Mouse (Mus musculus): ENCODE measurements around the gene Phpt1. TPM values are rescaled to one million over a fixed set of nuclear protein-coding genes. Genes with fewer than 3 reads are reported as not detected.
A peak's percentile ranks its signal among the peaks of the same experiment; 100 is the strongest.

Phpt1 gene
- polyA plus RNA-seq (2012; fragmentation: generic; extraction: Trizol), result 94.2 TPM
- long read RNA-seq, experiment 1, transcript Phpt1-201 (3 exons, 937 nt), result major isoform, 87 of 95 reads
- long read RNA-seq, experiment 1, partial matches to known transcripts, result 4 of 95 reads
- long read RNA-seq, experiment 1, other reads (novel, unspliced or antisense), result 2 of 95 reads
- long read RNA-seq, experiment 2, partial matches to known transcripts, result 0 of 4 reads
- long read RNA-seq, experiment 2, other reads (novel, unspliced or antisense), result 1 of 4 reads

GRCm38 (mm10) chr2:25574579-25575431 is at the start of gene Phpt1, which contains the start of gene Mamdc4:
Phpt1 (minus strand) TSS chr2:25575224.
Mamdc4 (minus strand) TSS chr2:25574845.
- peak within 1 kb of the TSS; percentile 49 for H3K4me3 ChIP-seq (ENCODE audit: insufficient read depth, poor library complexity, severe bottlenecking)
- no peaks in the 10 kb centered on the region for H3K27me3 ChIP-seq (ENCODE audit: control insufficient read depth, insufficient read depth, insufficient read length)
- H3K36me3 ChIP-seq (ENCODE audit: control insufficient read depth, insufficient read depth), result peaks cover 6% of the 10 kb centered on the region
- peak within 1 kb of the TSS; percentile 72 for H3ac ChIP-seq (ENCODE audit: control insufficient read depth, insufficient read length, low read depth)
- H3K79me2 ChIP-seq (ENCODE audit: control insufficient read depth, insufficient read depth), result peaks cover 20% of the 10 kb centered on the region
- TF ChIP-seq FOSL1 (IDR thresholded peaks at IDR 0.05; ENCODE audit: insufficient read depth, low read length, poor library complexity, severe bottlenecking) (no peak), MAX (IDR thresholded peaks at IDR 0.05) (peak; percentile 11)
- H3K79me3 ChIP-seq (ENCODE audit: low read depth), result peaks cover 3% of the 10 kb centered on the region

- Histone ChIP-seq H3K36me3 (ENCODE audit: control insufficient read depth, insufficient read depth) (no peaks in the 10 kb centered on the region), H3K79me3 (ENCODE audit: low read depth) (no peaks in the 10 kb centered on the region), H3K27me3 (ENCODE audit: control insufficient read depth, insufficient read depth, insufficient read length) (peaks cover 36% of the 10 kb centered on the region), H3K4me3 (ENCODE audit: insufficient read depth, poor library complexity, severe bottlenecking) (no peak within 1 kb of the TSS), H3K79me2 (ENCODE audit: control insufficient read depth, insufficient read depth) (no peaks in the 10 kb centered on the region), H3ac (ENCODE audit: control insufficient read depth, insufficient read length, low read depth) (peak within 1 kb of the TSS; percentile 31)
- TF ChIP-seq MYOG (IDR thresholded peaks at IDR 0.05; ENCODE audit: control insufficient read depth, extremely low read depth, insufficient read length) (no peak), CTCF (IDR thresholded peaks at IDR 0.05; ENCODE audit: control insufficient read depth, insufficient read depth, insufficient read length) (peak; percentile 42)
Measured at GRCm38 (mm10) chr2:25621229-25622200, 46.5 kb upstream of the Phpt1 start, which contains the start of gene Tmem141. Tmem141 (minus strand) TSS chr2:25622005.

- no peaks in the 10 kb centered on the region for H3K79me2 ChIP-seq (ENCODE audit: control insufficient read depth, insufficient read depth)
- H3K36me3 ChIP-seq (ENCODE audit: control insufficient read depth, insufficient read depth), result no peaks in the 10 kb centered on the region
- TF ChIP-seq CEBPB (IDR thresholded peaks at IDR 0.05; ENCODE audit: low read depth) (no peak), CTCF (IDR thresholded peaks at IDR 0.05; ENCODE audit: control insufficient read depth, insufficient read depth, insufficient read length) (no peak), FOSL1 (IDR thresholded peaks at IDR 0.05; ENCODE audit: insufficient read depth, low read length, poor library complexity, severe bottlenecking) (no peak), MAX (IDR thresholded peaks at IDR 0.05) (no peak), MYOD1 (IDR thresholded peaks at IDR 0.05; ENCODE audit: control insufficient read depth, insufficient read length, low read depth) (no peak), USF1 (IDR thresholded peaks at IDR 0.05; ENCODE audit: low read depth) (no peak), MYOG (IDR thresholded peaks at IDR 0.05; ENCODE audit: control insufficient read depth, extremely low read depth, insufficient read length) (no peak)
- H3K4me3 ChIP-seq (ENCODE audit: insufficient read depth, poor library complexity, severe bottlenecking), result no peak overlapping the region
- no peaks in the 10 kb centered on the region for H3K79me3 ChIP-seq (ENCODE audit: low read depth)
- no peak overlapping the region for H3ac ChIP-seq (ENCODE audit: control insufficient read depth, insufficient read length, low read depth)
- H3K27me3 ChIP-seq (ENCODE audit: control insufficient read depth, insufficient read depth, insufficient read length), result peaks cover 39% of the 10 kb centered on the region
Measured at GRCm38 (mm10) chr2:25620852-25621228, 45.8 kb upstream of the Phpt1 start.

- Histone ChIP-seq H3ac (ENCODE audit: control insufficient read depth, insufficient read length, low read depth) (no peak overlapping the region), H3K79me3 (ENCODE audit: low read depth) (no peaks in the 10 kb centered on the region), H3K4me3 (ENCODE audit: insufficient read depth, poor library complexity, severe bottlenecking) (no peak overlapping the region), H3K36me3 (ENCODE audit: control insufficient read depth, insufficient read depth) (no peaks in the 10 kb centered on the region), H3K79me2 (ENCODE audit: control insufficient read depth, insufficient read depth) (no peaks in the 10 kb centered on the region), H3K27me3 (ENCODE audit: control insufficient read depth, insufficient read depth, insufficient read length) (peaks cover 42% of the 10 kb centered on the region)
- TF ChIP-seq CEBPB (IDR thresholded peaks at IDR 0.05; ENCODE audit: low read depth) (no peak), FOSL1 (IDR thresholded peaks at IDR 0.05; ENCODE audit: insufficient read depth, low read length, poor library complexity, severe bottlenecking) (no peak), MYOG (IDR thresholded peaks at IDR 0.05; ENCODE audit: control insufficient read depth, extremely low read depth, insufficient read length) (no peak)
Measured at GRCm38 (mm10) chr2:25620386-25620785, 45.4 kb upstream of the Phpt1 start.

- Histone ChIP-seq H3ac (ENCODE audit: control insufficient read depth, insufficient read length, low read depth) (no peak within 1 kb of the TSS), H3K79me3 (ENCODE audit: low read depth) (no peaks in the 10 kb centered on the region), H3K4me3 (ENCODE audit: insufficient read depth, poor library complexity, severe bottlenecking) (no peak within 1 kb of the TSS), H3K27me3 (ENCODE audit: control insufficient read depth, insufficient read depth, insufficient read length) (peaks cover 38% of the 10 kb centered on the region), H3K79me2 (ENCODE audit: control insufficient read depth, insufficient read depth) (no peaks in the 10 kb centered on the region), H3K36me3 (ENCODE audit: control insufficient read depth, insufficient read depth) (no peaks in the 10 kb centered on the region)
- TF ChIP-seq MYOG (IDR thresholded peaks at IDR 0.05; ENCODE audit: control insufficient read depth, extremely low read depth, insufficient read length) (no peak), CTCF (IDR thresholded peaks at IDR 0.05; ENCODE audit: control insufficient read depth, insufficient read depth, insufficient read length) (no peak), MYOD1 (IDR thresholded peaks at IDR 0.05; ENCODE audit: control insufficient read depth, insufficient read length, low read depth) (no peak), FOSL1 (IDR thresholded peaks at IDR 0.05; ENCODE audit: insufficient read depth, low read length, poor library complexity, severe bottlenecking) (no peak), CEBPB (IDR thresholded peaks at IDR 0.05; ENCODE audit: low read depth) (no peak), MAX (IDR thresholded peaks at IDR 0.05) (no peak), USF1 (IDR thresholded peaks at IDR 0.05; ENCODE audit: low read depth) (no peak)
Measured at GRCm38 (mm10) chr2:25617578-25617977, 42.6 kb upstream of the Phpt1 start, which contains the start of gene Ccdc183. Ccdc183 (minus strand) TSS chr2:25617678.
